Mouse (Mus musculus) activated CD4-positive, CD25-positive, alpha-beta regulatory T cell (primary cell): ENCODE data around the gene Atl3. TPM values are rescaled to one million over a fixed set of nuclear protein-coding genes. Genes with fewer than 3 reads are reported as not detected.

Experiments used
- polyA plus RNA-seq, 2 experiments: library from polyadenylated mRNA; unstranded; fragments of 100-300 nt; shearing (Covaris generic); gene quantifications; one replicate each; pipeline ENCODE4 v1.2.1; 2017

The Atl3 gene
- polyA plus RNA-seq = 10 to 100 TPM; 13.8 to 15.8 TPM

DNA sequence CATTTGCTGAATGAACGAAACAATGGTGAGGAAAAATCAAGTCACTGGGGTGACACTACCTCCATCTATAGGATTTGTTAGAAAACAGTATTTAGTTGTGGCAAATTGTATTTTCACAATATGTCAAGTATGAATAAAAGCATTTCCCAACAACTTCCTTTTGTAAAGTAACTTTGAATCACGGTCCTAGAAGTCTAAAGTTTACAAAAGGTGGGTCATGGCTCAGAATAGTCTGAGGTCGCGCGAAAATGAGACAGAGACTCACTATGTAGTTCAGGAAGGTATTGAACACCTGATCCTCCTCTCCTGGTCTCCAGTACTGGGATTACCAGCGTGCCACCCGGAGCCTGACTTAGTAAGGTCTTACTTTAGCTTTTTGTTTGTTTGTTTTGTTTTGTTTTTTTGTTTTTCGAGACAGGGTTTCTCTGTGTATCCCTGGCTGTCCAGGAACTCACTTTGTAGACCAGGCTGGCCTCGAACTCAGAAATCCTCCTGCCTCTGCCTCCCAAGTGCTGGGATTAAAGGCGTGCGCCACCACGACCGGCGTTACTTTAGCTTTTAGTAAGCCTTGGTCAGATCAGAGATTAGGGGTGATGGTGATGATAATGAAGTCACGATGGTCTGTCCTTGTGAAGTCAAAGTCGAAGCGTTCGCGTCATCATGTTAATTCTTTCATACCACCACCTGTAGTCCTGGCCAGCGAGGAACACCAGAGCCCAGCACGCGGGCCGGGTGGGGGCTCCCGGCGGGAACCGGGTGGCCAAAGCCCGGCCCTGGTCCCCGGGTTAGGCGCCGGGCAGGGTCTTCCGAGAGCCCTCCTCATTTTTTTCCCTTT is at the start of gene Atl3:
TSS of gene Atl3 (plus strand) at position 689 of the 835 bp plus-strand sequence.

DNA sequence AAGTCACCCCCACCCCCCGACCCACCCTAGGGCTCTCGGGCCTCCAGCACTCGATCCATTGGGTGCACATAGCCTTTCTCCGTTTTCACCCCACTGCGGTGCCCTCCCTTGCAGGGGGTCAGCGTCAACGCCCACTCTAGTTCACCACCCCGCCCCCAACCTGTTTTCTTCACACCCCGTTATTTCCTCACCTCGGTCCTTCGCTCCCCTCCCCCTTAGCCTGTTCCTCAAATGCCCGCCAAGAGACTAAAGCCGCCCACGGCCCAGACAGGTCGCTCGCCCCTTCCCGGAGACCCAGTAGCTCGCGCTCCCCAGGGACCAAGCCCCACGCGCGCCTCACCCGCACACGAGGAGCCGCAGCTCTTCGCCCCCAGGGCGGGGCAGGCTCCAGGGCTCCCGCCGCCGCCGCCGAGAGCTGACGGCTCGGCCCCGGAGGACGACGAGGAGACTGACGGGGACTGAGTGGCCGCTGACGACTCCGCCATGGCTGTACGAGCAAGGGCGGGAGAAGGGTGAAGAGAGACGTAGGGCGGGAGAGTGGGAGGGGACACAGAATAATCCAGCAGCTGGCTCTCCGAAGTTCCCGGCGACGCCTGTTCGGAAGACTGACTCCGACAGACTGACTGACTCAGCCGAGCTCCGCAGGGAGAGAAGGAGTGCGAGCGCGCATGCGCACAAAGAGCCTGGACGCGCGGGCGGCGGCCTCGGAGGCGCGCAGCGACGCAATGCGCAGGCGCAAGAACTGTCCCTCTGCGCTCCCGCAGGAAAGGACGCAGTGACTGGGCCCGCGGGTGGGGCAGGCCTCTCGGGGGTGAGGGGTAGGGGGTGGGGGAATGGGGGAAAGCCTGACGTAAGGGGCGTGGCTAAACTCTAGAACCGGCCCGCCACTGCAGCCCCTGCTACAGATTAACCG is 11.0 kb upstream of the Atl3 start, which contains the start of gene Rtn3:
TSS of gene Rtn3 (minus strand) at position 683 of the 913 bp plus-strand sequence.

DNA sequence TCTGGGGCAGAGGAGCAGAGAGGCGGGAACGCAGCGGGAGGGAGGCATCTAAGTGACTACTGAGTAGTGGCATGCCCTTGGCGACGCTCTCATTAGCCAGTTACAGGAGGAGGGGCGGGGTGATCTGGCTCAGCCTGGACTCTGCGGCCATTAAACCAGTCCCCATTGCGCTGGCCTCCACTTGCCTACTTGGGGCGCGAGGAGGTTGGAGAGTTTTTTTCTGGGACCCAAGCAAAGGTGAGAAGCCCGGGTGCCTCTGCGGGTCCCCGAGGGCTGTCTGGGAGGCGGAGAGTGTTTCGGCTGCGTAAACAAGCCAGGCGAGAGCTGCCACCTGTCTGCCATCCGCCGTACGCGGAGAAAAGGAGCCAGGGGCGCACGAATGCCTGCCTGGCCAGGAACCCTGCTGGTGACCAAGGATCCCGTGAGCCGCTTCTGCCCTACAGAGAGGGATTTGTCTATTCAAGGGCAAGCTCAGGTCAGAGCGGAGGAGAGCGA is 63.5 kb downstream of the Atl3 start, which contains the start of gene Pla2g16:
TSS of gene Pla2g16 (plus strand) at position 132 of the 495 bp plus-strand sequence.

Other genes starting within 250 kb of the Atl3 start
- under 1 TPM; 0.39 to 0.61 TPM for gene Rcor2, start 226.7 kb upstream of the Atl3 start, polyA plus RNA-seq
- 100 to 1,000 TPM; 157 to 178 TPM for gene Mark2, start 152.2 kb upstream of the Atl3 start, polyA plus RNA-seq
- 10 to 100 TPM; 22.4 to 29.0 TPM for gene Spindoc, start 111.0 kb upstream of the Atl3 start, polyA plus RNA-seq
- 1 to 10 TPM in 1 of 2 experiments, under 1 TPM in 1; 0.14 to 1.8 TPM for gene 2700081O15Rik, start 76.4 kb upstream of the Atl3 start, polyA plus RNA-seq
- gene Rtn3, start 10.8 kb upstream of the Atl3 start, polyA plus RNA-seq = 100 to 1,000 TPM; 108 to 122 TPM
- 100 to 1,000 TPM; 103 to 156 TPM for gene Pla2g16, start 63.4 kb downstream of the Atl3 start, polyA plus RNA-seq
- gene Lgals12, start 113.2 kb downstream of the Atl3 start, polyA plus RNA-seq = under 1 TPM in 1 of 2 experiments, not detected in 1; 0.18 TPM
- under 1 TPM in 1 of 2 experiments, not detected in 1; 0.16 TPM for gene Hrasls5, start 118.5 kb downstream of the Atl3 start, polyA plus RNA-seq
- gene Slc22a19, start 217.3 kb downstream of the Atl3 start, polyA plus RNA-seq = not detected